Mouse (Mus musculus): ENCODE results near the gene Pigx. TPM values are rescaled to one million over a fixed set of nuclear protein-coding genes. Genes with fewer than 3 reads are reported as not detected.
"Not testable (repeated sequence)": the region's sequence is repeated elsewhere in the genome, so short reads cannot be mapped to it uniquely, and the experiment has no call there.

Pigx gene
- total and polyA plus RNA-seq, 2 experiments from 2014 or later, result 44.9 to 61.0 TPM

DNA sequence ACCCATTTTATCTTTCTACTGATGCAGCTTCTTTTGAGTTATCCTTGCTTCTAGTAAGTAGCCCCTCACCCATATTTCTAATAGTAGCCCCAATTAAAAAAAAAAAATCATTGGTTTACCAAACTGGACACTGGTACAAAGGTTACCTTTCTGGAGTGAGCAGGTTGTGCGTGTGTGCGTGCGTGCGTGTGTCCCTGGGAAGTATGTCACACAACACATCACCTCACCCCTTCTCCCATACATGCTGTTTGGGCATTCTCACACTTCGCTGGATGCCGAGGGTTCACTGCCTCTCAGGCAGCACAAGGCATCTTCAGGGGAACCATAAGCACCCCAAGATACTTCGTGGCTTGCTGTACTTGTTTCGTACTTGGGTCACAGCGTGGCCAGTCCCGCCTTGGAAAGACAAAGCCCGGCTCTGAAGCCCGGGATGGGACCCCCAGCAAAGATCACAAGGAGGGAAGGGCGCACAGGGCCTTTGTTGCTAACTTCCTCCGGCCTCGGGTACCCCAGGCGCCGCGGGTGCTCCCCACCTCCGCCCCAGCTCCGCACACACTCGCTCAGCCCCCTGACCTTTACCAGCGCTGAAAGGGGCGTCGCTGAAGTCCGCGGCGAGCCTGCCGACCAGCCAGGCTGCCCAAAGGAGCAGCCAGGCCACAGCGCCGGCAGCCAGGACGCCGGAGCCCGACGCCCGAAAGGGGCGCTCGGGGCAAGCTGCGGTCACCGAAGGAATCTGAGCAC is 473 bp downstream of the Pigx start:
- peak overlapping the region; percentile 86 for H3K4me3 ChIP-seq (ENCODE audit: low read depth, low read length)
- H3K36me3 ChIP-seq (replicated peaks; ENCODE audit: control insufficient read depth, insufficient read depth, low read length), result peaks cover 17% of the 10 kb centered on the region
- H3K4me1 ChIP-seq (ENCODE audit: control insufficient read depth, insufficient read depth), result peaks cover 13% of the 10 kb centered on the region
- DNase-seq (ENCODE audit: low spot score), result no peak
- ATAC-seq (ENCODE audit: insufficient read depth, low read depth), result peak; percentile 77
- peak overlapping the region; percentile 84 for H3K4me2 ChIP-seq (ENCODE audit: low read depth, low read length)
- peak overlapping the region; percentile 75 for H3K9ac ChIP-seq (replicated peaks; ENCODE audit: low read depth, low read length)
- under 1% methylated on average over 39 of the region's 39 CpGs for WGBS
- TF ChIP-seq CTCF (IDR thresholded peaks at IDR 0.05; ENCODE audit: low read depth), result peak; percentile 11; the same call in 1 of the 2 replicates
- TF ChIP-seq EP300 (IDR thresholded peaks at IDR 0.05; ENCODE audit: low read depth), result no peak
- H3K9me3 ChIP-seq (replicated peaks; ENCODE audit: control insufficient read depth, low read length), result no peaks in the 10 kb centered on the region
- no peaks in the 10 kb centered on the region for H3K27me3 ChIP-seq (ENCODE audit: control insufficient read depth, insufficient read depth, low read length)
- peak overlapping the region; percentile 75 for H3K27ac ChIP-seq (ENCODE audit: low read depth)

DNA sequence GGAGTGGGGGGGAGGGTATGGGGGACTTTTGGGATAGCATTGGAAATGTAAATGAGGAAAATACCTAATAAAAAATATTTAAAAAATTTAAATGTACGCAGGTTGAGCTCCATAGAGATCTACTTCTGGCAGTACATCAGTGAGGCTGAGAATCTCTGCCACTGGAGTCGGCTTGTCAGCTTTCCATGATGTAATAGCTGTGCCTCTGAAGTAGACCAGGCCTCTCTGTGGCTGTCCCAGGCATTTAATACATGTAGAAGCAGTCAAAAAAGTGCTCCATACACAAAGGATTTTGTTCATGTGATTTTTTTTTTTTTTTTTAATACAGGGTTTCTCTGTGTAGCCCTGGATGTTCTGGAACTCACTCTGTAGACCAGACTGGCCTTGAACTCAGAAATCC is 1.8 kb downstream of the Pigx start:
- 70% methylated on average over 2 of the region's 2 CpGs for WGBS

DNA sequence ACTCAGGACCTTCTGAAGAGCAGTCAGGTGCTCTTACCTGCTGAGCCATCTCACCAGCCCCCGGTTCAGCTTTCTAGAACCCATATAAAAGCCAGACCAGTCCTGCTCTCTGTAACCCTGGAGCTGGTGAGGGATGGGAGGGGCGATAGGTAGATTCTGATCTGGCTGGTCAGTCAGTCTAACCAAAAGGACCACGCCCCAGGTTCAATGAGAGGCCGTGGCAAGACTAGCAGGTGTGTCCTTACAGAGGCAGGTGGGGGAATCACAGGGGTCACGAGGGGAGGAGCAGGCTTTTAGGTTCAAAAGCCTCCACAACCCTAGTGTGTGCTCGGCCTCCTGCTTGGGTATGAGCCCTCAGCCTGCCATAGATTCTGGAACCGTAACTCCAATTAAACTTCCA is 8.1 kb downstream of the Pigx start:
- 93% methylated on average over 7 of the region's 7 CpGs for WGBS
- DNase-seq (ENCODE audit: low spot score), result no peak
- H3K4me3 ChIP-seq (ENCODE audit: low read depth, low read length), result no peak overlapping the region
- H3K9me3 ChIP-seq (replicated peaks; ENCODE audit: control insufficient read depth, low read length), result no peaks in the 10 kb centered on the region
- H3K27ac ChIP-seq (ENCODE audit: low read depth), result no peak overlapping the region
- no peaks in the 10 kb centered on the region for H3K27me3 ChIP-seq (ENCODE audit: control insufficient read depth, insufficient read depth, low read length)
- TF ChIP-seq EP300 (IDR thresholded peaks at IDR 0.05; ENCODE audit: low read depth) (no peak), CTCF (IDR thresholded peaks at IDR 0.05; ENCODE audit: low read depth) (no peak)
- no peaks in the 10 kb centered on the region for H3K4me1 ChIP-seq (ENCODE audit: control insufficient read depth, insufficient read depth)
- no peak overlapping the region for H3K9ac ChIP-seq (replicated peaks; ENCODE audit: low read depth, low read length)
- no peak overlapping the region for H3K4me2 ChIP-seq (ENCODE audit: low read depth, low read length)
- peaks cover 57% of the 10 kb centered on the region for H3K36me3 ChIP-seq (replicated peaks; ENCODE audit: control insufficient read depth, insufficient read depth, low read length)
- no peak for ATAC-seq (ENCODE audit: insufficient read depth, low read depth)

More for the DNA sequence above, 1.8 kb downstream of the Pigx start:
- H3K4me3 ChIP-seq (ENCODE audit: low read depth, low read length); H3K27me3 ChIP-seq (ENCODE audit: control insufficient read depth, insufficient read depth, low read length); H3K9ac ChIP-seq (replicated peaks; ENCODE audit: low read depth, low read length); H3K4me2 ChIP-seq (ENCODE audit: low read depth, low read length); H3K27ac ChIP-seq (ENCODE audit: low read depth); H3K9me3 ChIP-seq (replicated peaks; ENCODE audit: control insufficient read depth, low read length); DNase-seq (ENCODE audit: low spot score); ATAC-seq (ENCODE audit: insufficient read depth, low read depth): not testable (repeated sequence)
- H3K36me3 ChIP-seq (replicated peaks; ENCODE audit: control insufficient read depth, insufficient read depth, low read length), result peaks cover 12% of the 10 kb centered on the region; the same call in 1 of the 2 replicates
- peaks cover 13% of the 10 kb centered on the region for H3K4me1 ChIP-seq (ENCODE audit: control insufficient read depth, insufficient read depth)

GRCm38 (mm10) chr16:32087629-32088443 is 11.7 kb downstream of the Pigx start:
- DNase-seq (ENCODE audit: low spot score), result no peak
- H3K36me3 ChIP-seq (replicated peaks; ENCODE audit: control insufficient read depth, insufficient read depth, low read length), result peaks cover 67% of the 10 kb centered on the region
- ATAC-seq (ENCODE audit: insufficient read depth, low read depth), result no peak
- 58% methylated on average over 17 of the region's 17 CpGs for WGBS
- no peak overlapping the region for H3K9ac ChIP-seq (replicated peaks; ENCODE audit: low read depth, low read length)
- peak overlapping the region; percentile 61 for H3K27ac ChIP-seq (ENCODE audit: low read depth)
- TF ChIP-seq EP300 (IDR thresholded peaks at IDR 0.05; ENCODE audit: low read depth) (no peak), CTCF (IDR thresholded peaks at IDR 0.05; ENCODE audit: low read depth) (no peak)
- no peaks in the 10 kb centered on the region for H3K4me1 ChIP-seq (ENCODE audit: control insufficient read depth, insufficient read depth)
- no peak overlapping the region for H3K4me3 ChIP-seq (ENCODE audit: low read depth, low read length)
- peak overlapping the region; percentile 21; the same call in 1 of the 2 replicates for H3K4me2 ChIP-seq (ENCODE audit: low read depth, low read length)
- H3K9me3 ChIP-seq (replicated peaks; ENCODE audit: control insufficient read depth, low read length), result no peaks in the 10 kb centered on the region
- H3K27me3 ChIP-seq (ENCODE audit: control insufficient read depth, insufficient read depth, low read length), result no peaks in the 10 kb centered on the region

DNA sequence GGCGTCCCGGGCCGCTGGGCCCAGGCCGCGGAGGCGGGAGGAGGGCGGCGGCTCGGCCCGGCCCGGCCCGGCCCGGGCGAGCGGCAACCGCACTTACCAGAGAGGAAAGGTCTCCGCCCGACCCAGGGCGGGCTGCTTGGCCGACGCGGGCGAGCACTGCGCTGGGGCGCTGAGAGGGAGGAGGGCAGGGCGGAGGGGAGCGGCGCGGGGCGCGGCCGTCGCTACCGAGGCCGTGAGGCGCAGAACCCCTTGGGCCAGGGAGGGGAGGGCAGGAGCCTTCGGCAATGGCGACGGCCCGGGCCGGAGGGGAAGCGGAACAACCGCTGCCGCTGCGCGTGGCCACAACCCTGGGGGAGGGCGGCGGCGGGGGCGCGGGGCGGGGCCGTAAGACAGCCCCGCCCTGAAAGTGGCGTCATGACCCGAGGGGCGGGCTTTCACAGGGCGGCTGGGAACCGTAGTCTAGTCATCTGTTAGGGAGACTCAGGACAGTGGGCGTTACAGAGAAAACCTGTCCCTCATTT is 20.5 kb downstream of the Pigx start, which contains the start of gene Pak2:
TSS of gene Pak2 (minus strand) at position 352 of the 521 bp plus-strand sequence.
- peak within 1 kb of the TSS; percentile 97 for H3K27ac ChIP-seq (ENCODE audit: low read depth)
- peaks cover 17% of the 10 kb centered on the region for H3K4me1 ChIP-seq (ENCODE audit: control insufficient read depth, insufficient read depth)
- peak within 1 kb of the TSS; percentile 95 for H3K9ac ChIP-seq (replicated peaks; ENCODE audit: low read depth, low read length)
- no peaks in the 10 kb centered on the region for H3K27me3 ChIP-seq (ENCODE audit: control insufficient read depth, insufficient read depth, low read length)
- no peaks in the 10 kb centered on the region for H3K9me3 ChIP-seq (replicated peaks; ENCODE audit: control insufficient read depth, low read length)
- TF ChIP-seq EP300 (IDR thresholded peaks at IDR 0.05; ENCODE audit: low read depth), result no peak
- no peak for TF ChIP-seq CTCF (IDR thresholded peaks at IDR 0.05; ENCODE audit: low read depth)
- WGBS, result under 1% methylated on average over 30 of the region's 60 CpGs
- H3K36me3 ChIP-seq (replicated peaks; ENCODE audit: control insufficient read depth, insufficient read depth, low read length), result peaks cover 5% of the 10 kb centered on the region; the same call in 1 of the 2 replicates
- DNase-seq (ENCODE audit: low spot score), result peak; percentile 86
- peak within 1 kb of the TSS; percentile 69 for H3K4me2 ChIP-seq (ENCODE audit: low read depth, low read length)
- H3K4me3 ChIP-seq (ENCODE audit: low read depth, low read length), result peak within 1 kb of the TSS; percentile 87
- ATAC-seq (ENCODE audit: insufficient read depth, low read depth), result peak; percentile 97
